Mouse (Mus musculus): ENCODE results near the gene Trrap. TPM values are rescaled to one million over a fixed set of nuclear protein-coding genes. Genes with fewer than 3 reads are reported as not detected.
A peak's percentile ranks its signal among the peaks of the same experiment; 100 is the strongest.

Trrap gene
- polyA plus RNA-seq, 1 experiment, result 60.3 TPM

DNA sequence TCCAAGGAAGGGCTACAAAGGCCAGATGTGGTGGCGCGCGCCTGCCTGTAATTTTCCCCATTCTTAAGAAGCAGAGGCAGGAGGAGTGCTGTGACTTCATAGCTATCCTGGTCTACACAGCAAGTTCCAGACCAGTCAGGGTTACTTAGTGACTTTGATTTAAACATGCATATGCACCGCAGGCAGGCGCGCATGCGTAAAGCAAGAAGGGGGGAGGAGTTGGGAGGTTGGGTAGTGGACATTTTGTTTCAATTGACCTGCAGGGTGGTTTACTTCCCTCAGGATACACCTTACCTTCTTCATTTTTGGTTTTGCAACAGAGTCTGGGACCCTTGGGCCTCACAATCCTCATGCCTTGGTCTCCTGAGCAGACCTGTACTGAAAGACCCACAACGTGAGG, 38.3 kb upstream of the Trrap start:
- no peaks in the 10 kb centered on the region for H3K27me3 ChIP-seq (ENCODE audit: control insufficient read depth, insufficient read depth, low read length)
- 88% methylated on average over 8 of the region's 8 CpGs for WGBS

DNA sequence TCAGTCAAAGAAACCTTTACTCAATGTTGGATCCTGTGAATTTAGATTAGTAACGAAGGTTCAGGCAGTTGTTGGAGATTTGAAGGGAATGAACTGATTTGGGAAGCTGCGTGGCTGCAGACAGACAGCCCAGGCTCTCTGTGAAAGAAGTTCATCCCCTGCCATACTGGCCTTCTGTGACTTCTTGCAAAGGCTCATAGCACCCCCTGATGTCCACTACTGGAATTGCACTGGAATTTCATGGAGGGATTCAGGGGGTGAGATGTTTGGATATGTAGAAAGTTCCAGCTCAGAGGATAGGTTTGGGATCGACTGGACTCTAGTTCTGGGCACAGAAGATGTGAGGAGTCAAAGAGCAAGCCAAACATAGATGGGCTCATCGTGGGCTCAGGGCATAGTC, 33.6 kb upstream of the Trrap start:
- H3K27me3 ChIP-seq (ENCODE audit: control insufficient read depth, insufficient read depth, low read length), result no peaks in the 10 kb centered on the region
- TF ChIP-seq POLR2A (IDR thresholded peaks at IDR 0.05; ENCODE audit: low read depth, low read length) (no peak), CTCF (IDR thresholded peaks at IDR 0.05; ENCODE audit: extremely low read depth, insufficient read length, insufficient replicate concordance, low read depth, low read length) (peak; percentile 54; the same call in 1 of the 2 replicates)
- WGBS, result 20% methylated on average over 4 of the region's 4 CpGs
- no peaks in the 10 kb centered on the region for H3K36me3 ChIP-seq (ENCODE audit: control insufficient read depth, insufficient read depth, low read length)
- H3K4me3 ChIP-seq (ENCODE audit: low read depth, low read length), result no peak overlapping the region
- H3K27ac ChIP-seq (ENCODE audit: insufficient read depth, low read depth, low read length), result no peak overlapping the region
- no peaks in the 10 kb centered on the region for H3K4me1 ChIP-seq (ENCODE audit: control insufficient read depth, insufficient read depth, insufficient read length, low read length)

More for the DNA sequence above, 38.3 kb upstream of the Trrap start:
- Histone ChIP-seq H3K27ac (ENCODE audit: insufficient read depth, low read depth, low read length) (no peak overlapping the region), H3K4me3 (ENCODE audit: low read depth, low read length) (no peak overlapping the region), H3K4me1 (ENCODE audit: control insufficient read depth, insufficient read depth, insufficient read length, low read length) (no peaks in the 10 kb centered on the region), H3K36me3 (ENCODE audit: control insufficient read depth, insufficient read depth, low read length) (no peaks in the 10 kb centered on the region)
- no peak for TF ChIP-seq POLR2A (IDR thresholded peaks at IDR 0.05; ENCODE audit: low read depth, low read length)

DNA sequence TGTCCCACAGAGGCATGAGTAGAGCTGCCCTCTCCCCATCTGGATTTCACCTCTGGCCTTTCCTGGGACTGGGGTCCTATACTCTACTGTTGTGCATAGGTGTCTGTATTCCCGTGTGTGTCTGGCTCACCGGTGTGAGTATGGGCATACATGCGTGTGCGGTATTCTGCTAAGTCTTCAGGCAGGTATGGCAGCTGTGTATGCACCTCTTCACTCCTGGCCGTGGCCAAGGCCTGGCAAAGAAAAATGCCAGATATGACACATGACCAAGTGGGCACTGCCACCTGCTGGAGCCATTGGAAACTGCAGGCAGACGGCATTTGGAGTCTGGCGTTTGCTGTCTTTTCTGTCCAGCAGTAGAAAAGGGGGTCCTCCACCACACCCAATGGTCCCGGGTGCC, 32.6 kb upstream of the Trrap start:
- Histone ChIP-seq H3K36me3 (ENCODE audit: control insufficient read depth, insufficient read depth, low read length) (no peaks in the 10 kb centered on the region), H3K27ac (ENCODE audit: insufficient read depth, low read depth, low read length) (no peak overlapping the region), H3K27me3 (ENCODE audit: control insufficient read depth, insufficient read depth, low read length) (no peaks in the 10 kb centered on the region), H3K4me3 (ENCODE audit: low read depth, low read length) (no peak overlapping the region), H3K4me1 (ENCODE audit: control insufficient read depth, insufficient read depth, insufficient read length, low read length) (no peaks in the 10 kb centered on the region)
- 22% methylated on average over 8 of the region's 8 CpGs for WGBS
- TF ChIP-seq CTCF (IDR thresholded peaks at IDR 0.05; ENCODE audit: extremely low read depth, insufficient read length, insufficient replicate concordance, low read depth, low read length) (peak; percentile 85; the same call in 1 of the 2 replicates), POLR2A (IDR thresholded peaks at IDR 0.05; ENCODE audit: low read depth, low read length) (no peak)

DNA sequence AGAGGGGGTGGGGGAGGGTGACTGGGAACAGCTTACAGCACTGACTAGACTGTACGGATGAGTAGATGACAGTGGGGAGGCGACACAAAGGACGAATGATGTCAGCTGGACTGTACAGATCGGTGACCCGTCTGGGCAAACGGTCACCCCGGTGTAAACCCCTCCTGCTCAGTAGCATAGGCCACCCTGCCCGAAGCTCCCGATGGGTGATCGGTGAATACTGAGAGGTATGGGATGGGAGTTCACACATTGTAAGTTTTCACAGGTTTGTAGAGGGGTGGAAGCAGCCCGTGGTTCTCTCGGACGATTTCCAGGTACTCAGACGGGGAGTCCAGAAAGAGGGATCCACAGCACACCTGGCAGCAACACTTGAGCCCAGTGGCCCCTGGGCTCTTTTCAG, 30.4 kb upstream of the Trrap start:
- TF ChIP-seq CTCF (IDR thresholded peaks at IDR 0.05; ENCODE audit: extremely low read depth, insufficient read length, insufficient replicate concordance, low read depth, low read length) (no peak), POLR2A (IDR thresholded peaks at IDR 0.05; ENCODE audit: low read depth, low read length) (no peak)
- WGBS, result 87% methylated on average over 14 of the region's 14 CpGs

DNA sequence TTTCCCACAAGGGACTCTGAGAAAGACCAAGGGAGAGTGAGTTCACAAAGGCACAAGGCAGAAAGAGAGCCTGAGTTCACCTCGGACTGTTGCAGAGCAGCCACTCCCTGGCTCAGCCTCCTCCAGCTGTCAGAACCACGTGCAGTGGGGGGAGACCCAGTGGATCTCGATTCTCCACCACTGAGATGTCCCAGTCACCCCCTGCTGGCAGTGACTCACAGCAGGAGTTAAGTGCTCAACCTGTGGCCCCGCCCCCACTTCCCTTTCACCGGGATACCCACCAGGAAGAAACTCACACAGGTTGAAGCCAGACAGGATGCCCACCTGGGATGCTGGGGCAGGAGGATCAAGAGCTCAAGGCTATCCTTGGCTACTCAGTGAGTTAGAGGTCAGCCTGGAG, 15.1 kb upstream of the Trrap start:
- Histone ChIP-seq H3K4me3 (ENCODE audit: low read depth, low read length) (no peak overlapping the region), H3K27me3 (ENCODE audit: control insufficient read depth, insufficient read depth, low read length) (no peaks in the 10 kb centered on the region), H3K27ac (ENCODE audit: insufficient read depth, low read depth, low read length) (no peak overlapping the region), H3K36me3 (ENCODE audit: control insufficient read depth, insufficient read depth, low read length) (no peaks in the 10 kb centered on the region), H3K4me1 (ENCODE audit: control insufficient read depth, insufficient read depth, insufficient read length, low read length) (peaks cover 4% of the 10 kb centered on the region; the same call in 1 of the 2 replicates)
- 2% methylated on average over 5 of the region's 5 CpGs for WGBS
- TF ChIP-seq CTCF (IDR thresholded peaks at IDR 0.05; ENCODE audit: extremely low read depth, insufficient read length, insufficient replicate concordance, low read depth, low read length) (no peak), POLR2A (IDR thresholded peaks at IDR 0.05; ENCODE audit: low read depth, low read length) (no peak)

More for the DNA sequence above, 30.4 kb upstream of the Trrap start:
- no peaks in the 10 kb centered on the region for H3K4me1 ChIP-seq (ENCODE audit: control insufficient read depth, insufficient read depth, insufficient read length, low read length)
- H3K27ac ChIP-seq (ENCODE audit: insufficient read depth, low read depth, low read length), result no peak overlapping the region
- H3K27me3 ChIP-seq (ENCODE audit: control insufficient read depth, insufficient read depth, low read length), result no peaks in the 10 kb centered on the region
- H3K36me3 ChIP-seq (ENCODE audit: control insufficient read depth, insufficient read depth, low read length), result no peaks in the 10 kb centered on the region
- H3K4me3 ChIP-seq (ENCODE audit: low read depth, low read length), result no peak overlapping the region

DNA sequence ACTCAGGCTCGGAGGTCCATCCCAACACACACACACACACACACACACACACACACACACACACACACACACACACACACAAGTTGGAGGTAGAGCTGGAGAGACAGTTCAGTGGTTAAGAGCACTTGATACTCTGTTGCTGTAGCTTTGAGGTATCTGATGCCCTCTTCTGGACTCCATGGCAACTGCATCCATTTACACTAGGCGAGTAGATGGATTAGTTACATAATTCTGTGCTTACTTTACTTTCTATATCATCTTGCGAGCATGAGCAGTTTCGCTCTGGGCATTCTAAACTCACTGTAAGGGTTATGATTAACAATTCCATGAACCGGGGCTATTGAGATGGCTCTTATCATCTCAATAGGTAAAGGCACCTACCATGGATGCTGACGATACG, 14.5 kb upstream of the Trrap start:
- no peaks in the 10 kb centered on the region for H3K27me3 ChIP-seq (ENCODE audit: control insufficient read depth, insufficient read depth, low read length)
- peaks cover 4% of the 10 kb centered on the region; the same call in 1 of the 2 replicates for H3K4me1 ChIP-seq (ENCODE audit: control insufficient read depth, insufficient read depth, insufficient read length, low read length)
- no peaks in the 10 kb centered on the region for H3K36me3 ChIP-seq (ENCODE audit: control insufficient read depth, insufficient read depth, low read length)
- no peak overlapping the region for H3K27ac ChIP-seq (ENCODE audit: insufficient read depth, low read depth, low read length)
- 40% methylated on average over 7 of the region's 7 CpGs for WGBS
- no peak overlapping the region for H3K4me3 ChIP-seq (ENCODE audit: low read depth, low read length)
- TF ChIP-seq CTCF (IDR thresholded peaks at IDR 0.05; ENCODE audit: extremely low read depth, insufficient read length, insufficient replicate concordance, low read depth, low read length) (no peak), POLR2A (IDR thresholded peaks at IDR 0.05; ENCODE audit: low read depth, low read length) (no peak)

DNA sequence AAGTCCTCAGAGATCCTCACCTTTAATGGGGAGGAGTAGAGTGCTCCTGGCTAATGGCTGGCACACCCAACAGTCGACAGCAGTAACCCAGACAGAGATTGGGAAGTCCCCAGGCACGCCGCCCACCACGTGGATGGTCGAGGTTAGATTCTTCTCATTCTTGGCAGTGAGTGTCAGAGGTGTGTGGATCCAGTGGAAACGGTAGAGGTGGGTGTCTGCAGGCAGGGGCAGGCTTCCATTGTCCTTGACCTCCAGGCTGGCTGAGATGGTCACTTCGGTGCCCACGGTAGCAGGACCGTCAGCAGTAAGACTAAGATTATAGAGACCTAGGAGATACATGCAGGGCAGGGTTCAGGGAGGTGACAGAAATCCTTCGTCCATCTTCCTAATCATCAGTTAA, 12.3 kb upstream of the Trrap start:
- Histone ChIP-seq H3K36me3 (ENCODE audit: control insufficient read depth, insufficient read depth, low read length) (no peaks in the 10 kb centered on the region), H3K27me3 (ENCODE audit: control insufficient read depth, insufficient read depth, low read length) (no peaks in the 10 kb centered on the region), H3K27ac (ENCODE audit: insufficient read depth, low read depth, low read length) (no peak overlapping the region), H3K4me3 (ENCODE audit: low read depth, low read length) (no peak overlapping the region), H3K4me1 (ENCODE audit: control insufficient read depth, insufficient read depth, insufficient read length, low read length) (peaks cover 4% of the 10 kb centered on the region; the same call in 1 of the 2 replicates)
- TF ChIP-seq POLR2A (IDR thresholded peaks at IDR 0.05; ENCODE audit: low read depth, low read length) (no peak), CTCF (IDR thresholded peaks at IDR 0.05; ENCODE audit: extremely low read depth, insufficient read length, insufficient replicate concordance, low read depth, low read length) (no peak)
- WGBS, result 43% methylated on average over 10 of the region's 10 CpGs

DNA sequence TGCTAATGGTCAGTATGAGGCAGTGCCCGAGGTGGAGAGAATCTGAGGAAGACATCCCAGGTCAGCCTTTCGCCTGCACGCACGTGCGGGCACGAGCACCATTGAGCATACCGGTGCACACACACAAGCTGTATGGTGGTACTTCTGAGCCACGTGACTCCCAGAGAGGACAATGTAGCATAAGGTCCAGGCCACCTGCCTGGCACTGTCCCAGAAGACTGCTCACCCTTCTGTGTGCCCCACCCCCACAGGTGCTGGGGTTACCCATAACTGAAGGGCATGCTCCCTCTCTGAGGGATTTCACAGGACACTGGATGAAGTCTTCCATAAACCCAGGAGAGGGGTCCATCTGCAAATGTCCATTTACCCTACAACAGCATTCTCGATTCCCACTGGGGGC, 10.1 kb upstream of the Trrap start:
- TF ChIP-seq CTCF (IDR thresholded peaks at IDR 0.05; ENCODE audit: extremely low read depth, insufficient read length, insufficient replicate concordance, low read depth, low read length) (no peak), POLR2A (IDR thresholded peaks at IDR 0.05; ENCODE audit: low read depth, low read length) (no peak)
- Histone ChIP-seq H3K4me1 (ENCODE audit: control insufficient read depth, insufficient read depth, insufficient read length, low read length) (peaks cover 8% of the 10 kb centered on the region), H3K27me3 (ENCODE audit: control insufficient read depth, insufficient read depth, low read length) (peaks cover 8% of the 10 kb centered on the region; the same call in 1 of the 2 replicates), H3K4me3 (ENCODE audit: low read depth, low read length) (no peak overlapping the region), H3K27ac (ENCODE audit: insufficient read depth, low read depth, low read length) (no peak overlapping the region), H3K36me3 (ENCODE audit: control insufficient read depth, insufficient read depth, low read length) (no peaks in the 10 kb centered on the region)
- 82% methylated on average over 9 of the region's 9 CpGs for WGBS

All from small intestine, adult 2 months (tissue).